Mouse (Mus musculus) heart, adult 18-20 months (tissue): Measurements from ENCODE around the gene Tmem131. TPM values are rescaled to one million over a fixed set of nuclear protein-coding genes. Genes with fewer than 3 reads are reported as not detected.

ENCODE experiments used
- total RNA-seq, 2 experiments: library from RNA; stranded (reverse); gene quantifications; 2 replicates each; pipeline ENCODE4 v1.2.3; 2021

Gene Tmem131
- total RNA-seq, 2 experiments from 2014 or later, result 24.2 to 29.6 TPM

Other genes starting within 250 kb of the Tmem131 start
- not detected for gene 4933424G06Rik, start 233.5 kb downstream of the Tmem131 start, total RNA-seq
- gene Actr1b, start 229.2 kb downstream of the Tmem131 start, total RNA-seq, result 100 to 1,000 TPM in 1 of 2 experiments, 10 to 100 TPM in 1; 93.8 to 101 TPM
- gene Zap70, start 181.9 kb downstream of the Tmem131 start, total RNA-seq, result 1 to 10 TPM in 1 of 2 experiments, under 1 TPM in 1; 0.27 to 2.0 TPM
- gene Vwa3b, start 82.9 kb upstream of the Tmem131 start, total RNA-seq, result 1 to 10 TPM in 1 of 2 experiments, under 1 TPM in 1; 0.50 to 1.1 TPM